Mouse (Mus musculus) heart, postnatal 0 days (tissue): ENCODE data around the gene Nup214. TPM values are rescaled to one million over a fixed set of nuclear protein-coding genes. Genes with fewer than 3 reads are reported as not detected.

Experiments used
- ATAC-seq: fragments of 200-750 bp; cut with Nextera tagmentation; 2 replicates; pipeline ENCODE4 v1.8.0; 2017; ENCODE audit warnings: low read depth, moderate number of reproducible peaks, moderate library complexity; ENCODE audit not compliant: insufficient read depth
- DNase-seq: peaks from one replicate; pipeline ENCODE4 v3.0.0-alpha.2; 2016; ENCODE audit warnings: low spot score
- H3K27ac ChIP-seq: fragments of 300-500 bp; sonication (generic); 2 replicates; pipeline ENCODE4 v1.5.1; 2014; ENCODE audit warnings: low read depth, mild to moderate bottlenecking
- H3K27me3 ChIP-seq: fragments of 300-500 bp; sonication (generic); 2 replicates; pipeline ENCODE4 v1.6.1; 2014; ENCODE audit warnings: low read length, mixed read lengths; ENCODE audit not compliant: control insufficient read depth, insufficient read depth
- H3K36me3 ChIP-seq: fragments of 300-500 bp; sonication (generic); replicated peaks from 2 replicates; pipeline ENCODE4 v1.6.1; 2014; ENCODE audit warnings: low read length, mixed read lengths; ENCODE audit not compliant: control insufficient read depth, insufficient read depth
- H3K4me1 ChIP-seq: fragments of 300-500 bp; sonication (generic); 2 replicates; pipeline ENCODE4 v1.6.1; 2014; ENCODE audit warnings: antibody characterized with exemption; ENCODE audit not compliant: control insufficient read depth, insufficient read depth
- H3K4me2 ChIP-seq: fragments of 300-500 bp; sonication (generic); 2 replicates; pipeline ENCODE4 v1.6.1; 2014; ENCODE audit warnings: low read depth, mild to moderate bottlenecking, low read length, moderate library complexity
- H3K4me3 ChIP-seq: fragments of 300-500 bp; sonication (generic); 2 replicates; pipeline ENCODE4 v1.5.1; 2014; ENCODE audit warnings: low read depth, low read length
- H3K9ac ChIP-seq: fragments of 300-500 bp; sonication (generic); replicated peaks from 2 replicates; pipeline ENCODE4 v1.6.1; 2014; ENCODE audit warnings: low read depth, low read length, mixed read lengths
- H3K9me3 ChIP-seq: fragments of 300-500 bp; sonication (generic); replicated peaks from 2 replicates; pipeline ENCODE4 v1.6.1; 2016; ENCODE audit warnings: low read length; ENCODE audit not compliant: control insufficient read depth
- CTCF ChIP-seq: IDR thresholded peaks from 2 replicates; pipeline ENCODE4 v1.5.1; 2016; ENCODE audit warnings: antibody characterized with exemption, control low read depth, low read depth
- EP300 ChIP-seq: IDR thresholded peaks from 2 replicates; pipeline ENCODE4 v1.6.1; 2016; ENCODE audit warnings: antibody characterized with exemption, low read depth
- WGBS: fragments of 180-500 bp; shearing (Covaris S2); extraction: QIAGEN DNeasy Blood & Tissue Kit; methylation state at CpG from one replicate; pipeline ENCODE4 v1.1.7; 2014; 5-methylcytosine and 5-hydroxymethylcytosine counted together
- polyA plus RNA-seq: library from polyadenylated mRNA; unstranded; fragments of >200 nt; fragmentation: Nextera tagmentation; extraction: Ambion mirVana; gene quantifications from 2 replicates; pipeline ENCODE4 v1.2.1, GENCODE M21; 2015
- total RNA-seq: library from RNA; depleted of rRNA; stranded (reverse); fragments of >200 nt; gene quantifications from 2 replicates; pipeline ENCODE4 v1.2.3, GENCODE M21; 2014; ENCODE audit warnings: low replicate concordance

Nup214 gene
- total and polyA plus RNA-seq, 2 experiments from 2014 or later, result 17.3 to 35.7 TPM

DNA sequence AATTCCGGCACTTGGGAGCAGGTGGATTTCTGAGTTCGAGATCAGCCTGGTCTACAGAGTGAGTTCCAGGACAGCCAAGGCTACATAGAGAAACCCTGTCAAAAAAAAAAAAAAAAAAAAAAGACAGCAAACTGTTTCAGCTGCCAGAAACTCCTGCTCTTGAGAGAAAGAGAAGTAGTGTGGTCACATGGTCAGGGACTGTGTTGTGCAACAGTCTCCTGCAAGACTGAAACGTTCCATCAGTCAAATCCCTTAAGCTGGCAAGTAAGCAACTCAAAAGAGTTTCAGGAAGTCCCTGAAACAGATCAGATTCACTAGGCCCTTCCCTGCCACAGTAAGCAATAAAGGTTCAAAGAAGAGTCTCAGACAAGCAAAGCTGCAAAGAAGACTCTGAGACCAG is 115.4 kb downstream of the Nup214 start:
- WGBS, result 58% methylated on average over 3 of the region's 3 CpGs

DNA sequence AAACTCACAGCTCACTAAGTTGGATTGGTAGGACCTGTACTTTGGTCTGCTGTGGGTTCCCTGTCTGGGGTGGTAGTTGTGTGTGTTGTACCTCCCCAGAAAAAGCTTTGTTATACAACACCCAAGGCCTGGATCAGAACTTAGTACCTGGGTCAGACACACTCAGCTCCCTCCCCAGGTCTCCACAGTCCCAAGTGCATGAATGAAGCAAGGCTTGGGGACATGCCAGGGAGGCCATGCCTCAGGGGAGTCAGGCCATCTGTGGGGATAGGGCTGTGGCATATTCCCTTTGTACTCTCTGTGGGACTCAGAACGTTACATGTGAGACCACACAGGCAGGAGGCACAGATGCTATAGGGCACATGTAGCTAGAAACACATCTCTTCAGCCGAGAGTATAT is 115.9 kb downstream of the Nup214 start:
- DNase-seq (no peak), ATAC-seq (no peak)
- Histone ChIP-seq H3K27ac (no peak overlapping the region), H3K4me3 (no peak overlapping the region), H3K9ac (no peak overlapping the region), H3K27me3 (no peaks in the 10 kb centered on the region), H3K36me3 (no peaks in the 10 kb centered on the region), H3K9me3 (no peaks in the 10 kb centered on the region), H3K4me2 (no peak overlapping the region), H3K4me1 (peaks cover 12% of the 10 kb centered on the region)
- no peak for TF ChIP-seq CTCF
- no peak for TF ChIP-seq EP300
- WGBS, result 74% methylated on average over 2 of the region's 2 CpGs

More for the DNA sequence above, 115.4 kb downstream of the Nup214 start:
- peaks cover 12% of the 10 kb centered on the region for H3K4me1 ChIP-seq
- ATAC-seq, result no peak
- no peaks in the 10 kb centered on the region for H3K36me3 ChIP-seq
- no peak overlapping the region for H3K4me3 ChIP-seq
- H3K9me3 ChIP-seq, result no peaks in the 10 kb centered on the region
- no peak overlapping the region for H3K4me2 ChIP-seq
- DNase-seq, result no peak
- no peaks in the 10 kb centered on the region for H3K27me3 ChIP-seq
- H3K27ac ChIP-seq, result peak overlapping the region; percentile 71
- TF ChIP-seq CTCF (no peak), EP300 (no peak)
- H3K9ac ChIP-seq, result no peak overlapping the region

DNA sequence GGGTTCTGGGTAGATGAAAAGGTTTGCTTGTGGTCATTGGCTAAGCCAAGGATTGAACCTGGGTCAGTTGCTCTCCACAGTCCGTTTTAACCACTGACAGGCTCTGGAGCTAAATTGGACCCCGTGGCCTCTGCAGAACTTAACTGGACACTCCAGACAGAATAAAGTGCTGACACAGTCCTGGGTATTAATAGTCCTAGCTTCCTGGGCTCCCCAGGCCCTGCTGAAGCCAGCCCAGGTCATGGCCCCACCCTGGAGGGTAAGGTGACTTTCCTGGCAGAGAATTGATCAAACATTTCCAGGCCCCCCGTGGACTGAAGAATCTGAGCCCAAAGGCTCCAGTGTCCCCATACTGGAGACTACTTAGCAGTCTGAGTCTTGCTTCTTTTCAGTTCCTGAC is 117.7 kb downstream of the Nup214 start:
- H3K9ac ChIP-seq, result no peak overlapping the region
- H3K4me2 ChIP-seq, result no peak overlapping the region
- no peak for ATAC-seq
- no peaks in the 10 kb centered on the region for H3K27me3 ChIP-seq
- no peak overlapping the region for H3K4me3 ChIP-seq
- H3K9me3 ChIP-seq, result no peaks in the 10 kb centered on the region
- H3K27ac ChIP-seq, result no peak overlapping the region
- WGBS, result 44% methylated on average over 3 of the region's 3 CpGs
- H3K36me3 ChIP-seq, result no peaks in the 10 kb centered on the region
- H3K4me1 ChIP-seq, result peaks cover 24% of the 10 kb centered on the region
- DNase-seq, result no peak
- TF ChIP-seq CTCF (no peak), EP300 (no peak)

DNA sequence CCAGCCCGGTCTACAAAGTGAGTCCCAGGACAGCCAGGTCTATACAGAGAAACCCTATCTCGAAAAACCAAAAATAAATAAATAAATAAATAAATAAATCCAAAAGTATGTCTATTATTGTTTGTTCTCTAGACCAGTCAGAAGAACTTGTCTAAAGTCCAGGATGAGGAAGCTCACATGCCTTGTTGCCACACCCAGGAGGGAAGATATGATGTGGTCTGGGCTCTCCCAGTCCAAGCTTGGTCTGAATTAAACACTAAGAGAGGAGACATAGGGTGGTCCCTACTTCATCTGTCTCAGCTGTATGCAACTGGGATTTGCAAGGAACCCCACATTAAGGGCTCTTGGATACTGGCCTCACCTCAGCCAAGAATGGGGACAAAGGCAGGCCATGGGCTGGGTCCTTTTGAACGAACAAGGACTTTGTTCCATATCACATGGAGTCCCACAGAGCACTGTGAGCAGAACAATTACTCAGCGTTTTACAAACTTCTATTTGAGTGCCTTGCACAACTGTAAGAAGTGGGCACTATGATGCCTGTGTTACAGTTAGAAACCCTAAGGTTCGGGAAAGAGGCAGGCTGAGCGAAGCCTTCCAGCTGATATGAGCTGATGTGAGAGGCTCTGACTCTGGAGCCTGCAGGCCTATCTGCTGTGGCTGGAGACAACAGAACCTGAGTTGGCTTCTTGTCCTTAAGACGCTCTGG is 119.9 kb downstream of the Nup214 start:
- H3K4me1 ChIP-seq, result peaks cover 20% of the 10 kb centered on the region
- 81% methylated on average over 7 of the region's 7 CpGs for WGBS
- H3K9me3 ChIP-seq, result no peaks in the 10 kb centered on the region
- no peak overlapping the region for H3K27ac ChIP-seq
- no peak overlapping the region for H3K4me2 ChIP-seq
- no peaks in the 10 kb centered on the region for H3K27me3 ChIP-seq
- H3K36me3 ChIP-seq, result no peaks in the 10 kb centered on the region
- TF ChIP-seq EP300, result no peak
- TF ChIP-seq CTCF, result no peak
- H3K9ac ChIP-seq, result no peak overlapping the region
- DNase-seq (no peak), ATAC-seq (no peak)
- no peak overlapping the region for H3K4me3 ChIP-seq

DNA sequence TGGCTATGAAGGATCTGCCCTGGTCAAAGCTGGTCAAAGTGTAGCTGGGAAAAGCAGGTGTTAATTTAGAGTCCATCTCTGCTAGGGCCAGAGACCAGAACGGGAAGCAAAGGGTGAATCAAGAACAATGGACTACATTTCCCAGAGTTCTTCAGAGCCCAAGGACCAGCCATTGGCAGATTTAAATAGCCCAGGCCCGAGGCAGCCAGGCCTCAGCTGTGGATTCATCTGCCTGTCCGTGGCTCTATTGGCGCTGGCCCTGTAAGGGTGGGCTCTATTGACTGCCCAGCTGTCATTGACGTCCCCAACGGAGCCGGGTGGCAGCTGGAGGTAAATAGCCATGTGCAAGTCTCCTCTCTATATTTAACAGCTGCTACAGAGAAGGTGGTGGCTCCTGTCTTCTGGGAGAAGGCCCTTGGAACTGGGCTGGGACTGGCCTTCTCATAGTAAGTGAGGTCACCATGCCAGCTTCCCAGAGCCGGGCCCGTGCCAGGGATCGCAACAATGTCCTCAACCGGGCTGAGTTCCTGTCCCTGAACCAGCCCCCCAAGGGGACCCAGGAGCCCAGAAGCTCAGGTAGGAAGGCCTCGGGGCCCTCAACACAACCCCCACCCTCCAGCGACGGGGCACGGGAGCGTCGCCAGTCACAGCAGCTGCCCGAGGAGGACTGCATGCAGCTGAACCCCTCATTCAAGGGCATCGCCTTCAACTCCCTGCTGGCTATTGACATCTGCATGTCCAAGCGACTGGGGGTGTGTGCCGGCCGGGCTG is 121.3 kb downstream of the Nup214 start, which contains the start of gene Plpp7:
TSS of gene Plpp7 (plus strand) at position 178 of the 771 bp plus-strand sequence.
- H3K27ac ChIP-seq, result peak within 1 kb of the TSS; percentile 83

More for the DNA sequence above, 121.3 kb downstream of the Nup214 start, which contains the start of gene Plpp7:
- Histone ChIP-seq H3K4me3 (peak within 1 kb of the TSS; percentile 54), H3K4me1 (peaks cover 18% of the 10 kb centered on the region), H3K27me3 (no peaks in the 10 kb centered on the region), H3K9me3 (no peaks in the 10 kb centered on the region), H3K4me2 (peak within 1 kb of the TSS; percentile 85), H3K36me3 (0 out of 2 replicates have a peak, but pooled peaks cover under 1% of the 10 kb centered on the region), H3K9ac (peak within 1 kb of the TSS; percentile 68)
- no peak for TF ChIP-seq CTCF
- peak; percentile 56; the same call in 1 of the 2 replicates for TF ChIP-seq EP300
- WGBS, result 25% methylated on average over 22 of the region's 22 CpGs
- DNase-seq (peak; percentile 89), ATAC-seq (peak; percentile 92)
